Mouse (Mus musculus) lung, embryonic 16.5 days (tissue): ENCODE results near the gene Tmem223. TPM values are rescaled to one million over a fixed set of nuclear protein-coding genes. Genes with fewer than 3 reads are reported as not detected.
A peak's percentile ranks its signal among the peaks of the same experiment; 100 is the strongest.

Experiments used
- ATAC-seq: fragments of 200-750 bp; cut with Nextera tagmentation; 2 replicates; pipeline ENCODE4 v1.8.0; 2017; ENCODE audit warnings: low read depth, mild to moderate bottlenecking, moderate library complexity
- H3K27ac ChIP-seq: fragments of 300-500 bp; sonication (generic); 2 replicates; pipeline ENCODE4 v1.5.1; 2014; ENCODE audit warnings: mild to moderate bottlenecking, control low read depth, low read length
- H3K27me3 ChIP-seq: fragments of 300-500 bp; sonication (generic); 2 replicates; pipeline ENCODE4 v1.6.1; 2014; ENCODE audit warnings: low read depth, low read length, mixed read lengths; ENCODE audit not compliant: control insufficient read depth, insufficient read depth
- H3K36me3 ChIP-seq: fragments of 300-500 bp; sonication (generic); 2 replicates; pipeline ENCODE4 v1.6.1; 2014; ENCODE audit warnings: low read length; ENCODE audit not compliant: control insufficient read depth, insufficient read depth
- H3K4me1 ChIP-seq: fragments of 300-500 bp; sonication (generic); replicated peaks from 2 replicates; pipeline ENCODE4 v1.6.1; 2014; ENCODE audit warnings: low read length, mixed read lengths; ENCODE audit not compliant: control insufficient read depth, insufficient read depth
- H3K4me2 ChIP-seq: fragments of 300-500 bp; sonication (generic); 2 replicates; pipeline ENCODE4 v1.6.1; 2014; ENCODE audit warnings: low read depth, low read length, control low read depth
- H3K4me3 ChIP-seq: fragments of 300-500 bp; sonication (generic); 2 replicates; pipeline ENCODE4 v1.5.1; 2014; ENCODE audit warnings: mild to moderate bottlenecking, low read length, control low read depth
- H3K9ac ChIP-seq: fragments of 300-500 bp; sonication (generic); 2 replicates; pipeline ENCODE4 v1.6.1; 2014; ENCODE audit warnings: low read length, control low read depth
- H3K9me3 ChIP-seq: fragments of 300-500 bp; sonication (generic); 2 replicates; pipeline ENCODE4 v1.6.1; 2016; ENCODE audit warnings: low read length; ENCODE audit not compliant: control insufficient read depth
- WGBS: fragments of 180-500 bp; shearing (Covaris S2); extraction: QIAGEN DNeasy Blood & Tissue Kit; methylation state at CpG from one replicate; pipeline ENCODE4 v1.1.7; 2014; 5-methylcytosine and 5-hydroxymethylcytosine counted together
- polyA plus RNA-seq: library from polyadenylated mRNA; unstranded; fragments of >200 nt; fragmentation: Nextera tagmentation; extraction: Ambion mirVana; gene quantifications from 2 replicates; pipeline ENCODE4 v1.2.1, GENCODE M21; 2015

Gene Tmem223
- polyA plus RNA-seq, 1 experiment from 2014 or later: 194 TPM

GRCm38 (mm10) chr19:8815812-8816211 lies 45.0 kb downstream of the Tmem223 start:
- Histone ChIP-seq H3K4me2 (no peak overlapping the region), H3K27me3 (no peaks in the 10 kb centered on the region), H3K4me3 (no peak overlapping the region), H3K9ac (no peak overlapping the region), H3K9me3 (no peaks in the 10 kb centered on the region), H3K4me1 (peaks cover 17% of the 10 kb centered on the region), H3K27ac (no peak overlapping the region), H3K36me3 (peaks cover 21% of the 10 kb centered on the region)
- WGBS: 73% methylated on average over 11 of the region's 11 CpGs
- no peak for ATAC-seq

GRCm38 (mm10) chr19:8817001-8817400 lies 46.2 kb downstream of the Tmem223 start:
- H3K4me1 ChIP-seq: peaks cover 20% of the 10 kb centered on the region
- no peak overlapping the region for H3K4me2 ChIP-seq
- H3K27me3 ChIP-seq: no peaks in the 10 kb centered on the region
- no peak overlapping the region for H3K4me3 ChIP-seq
- no peaks in the 10 kb centered on the region for H3K9me3 ChIP-seq
- peaks cover 13% of the 10 kb centered on the region for H3K36me3 ChIP-seq
- WGBS: 70% methylated on average over 3 of the region's 3 CpGs
- 0 out of 2 replicates have a peak overlapping the region, but pooled peaks have one; percentile 16 for H3K9ac ChIP-seq
- no peak for ATAC-seq
- no peak overlapping the region for H3K27ac ChIP-seq

- Histone ChIP-seq H3K27ac (peak overlapping the region; percentile 99), H3K9ac (peak overlapping the region; percentile 85), H3K4me1 (peaks cover 28% of the 10 kb centered on the region), H3K4me2 (peak overlapping the region; percentile 98), H3K9me3 (no peaks in the 10 kb centered on the region), H3K27me3 (no peaks in the 10 kb centered on the region), H3K36me3 (peaks cover 8% of the 10 kb centered on the region), H3K4me3 (peak overlapping the region; percentile 100)
- no peak for ATAC-seq
- WGBS: 15% methylated on average over 14 of the region's 14 CpGs
These were observed 47.6 kb downstream of the Tmem223 start for GRCm38 (mm10) chr19:8818301-8818798.

- Histone ChIP-seq H3K9me3 (no peaks in the 10 kb centered on the region), H3K4me2 (peak within 1 kb of the TSS; percentile 98), H3K4me1 (peaks cover 28% of the 10 kb centered on the region), H3K27me3 (no peaks in the 10 kb centered on the region), H3K9ac (peak within 1 kb of the TSS; percentile 98), H3K27ac (peak within 1 kb of the TSS; percentile 99), H3K36me3 (peaks cover 12% of the 10 kb centered on the region), H3K4me3 (peak within 1 kb of the TSS; percentile 100)
- ATAC-seq: peak; percentile 93
- under 1% methylated on average over 33 of the region's 33 CpGs for WGBS
These were observed 48.2 kb downstream of the Tmem223 start, which contains the start of gene Ttc9c for GRCm38 (mm10) chr19:8818801-8819595. Gene Ttc9c (minus strand): TSS chr19:8819333.

GRCm38 (mm10) chr19:8819596-8820423 lies 49.0 kb downstream of the Tmem223 start, which contains the start of gene Hnrnpul2:
Gene Hnrnpul2 (plus strand): TSS chr19:8820010.
- peak; percentile 95 for ATAC-seq
- H3K27me3 ChIP-seq: no peaks in the 10 kb centered on the region
- WGBS: under 1% methylated on average over 82 of the region's 83 CpGs
- H3K36me3 ChIP-seq: peaks cover 18% of the 10 kb centered on the region
- peaks cover 28% of the 10 kb centered on the region for H3K4me1 ChIP-seq
- peak within 1 kb of the TSS; percentile 98 for H3K4me2 ChIP-seq
- H3K4me3 ChIP-seq: peak within 1 kb of the TSS; percentile 100
- H3K9ac ChIP-seq: peak within 1 kb of the TSS; percentile 98
- peak within 1 kb of the TSS; percentile 99 for H3K27ac ChIP-seq
- no peaks in the 10 kb centered on the region for H3K9me3 ChIP-seq

GRCm38 (mm10) chr19:8820424-8820956 lies 49.7 kb downstream of the Tmem223 start:
- Histone ChIP-seq H3K4me1 (peaks cover 28% of the 10 kb centered on the region), H3K27ac (peak overlapping the region; percentile 99), H3K9ac (peak overlapping the region; percentile 98), H3K4me2 (peak overlapping the region; percentile 90), H3K4me3 (peak overlapping the region; percentile 100), H3K9me3 (no peaks in the 10 kb centered on the region), H3K36me3 (peaks cover 24% of the 10 kb centered on the region), H3K27me3 (no peaks in the 10 kb centered on the region)
- under 1% methylated on average over 48 of the region's 48 CpGs for WGBS
- ATAC-seq: peak; percentile 13

- Histone ChIP-seq H3K4me1 (peaks cover 28% of the 10 kb centered on the region), H3K36me3 (peaks cover 29% of the 10 kb centered on the region), H3K4me3 (peak overlapping the region; percentile 100), H3K4me2 (peak overlapping the region; percentile 90), H3K27me3 (no peaks in the 10 kb centered on the region), H3K9me3 (no peaks in the 10 kb centered on the region), H3K27ac (peak overlapping the region; percentile 99), H3K9ac (peak overlapping the region; percentile 98)
- 2% methylated on average over 7 of the region's 7 CpGs for WGBS
- ATAC-seq: no peak
These were observed 50.4 kb downstream of the Tmem223 start for GRCm38 (mm10) chr19:8821146-8821545.
